Mouse (Mus musculus): ENCODE data around the gene Rbm19. TPM values are rescaled to one million over a fixed set of nuclear protein-coding genes. Genes with fewer than 3 reads are reported as not detected.

Rbm19 gene
- polyA plus RNA-seq, 1 experiment from 2014 or later, result 17.7 TPM

DNA sequence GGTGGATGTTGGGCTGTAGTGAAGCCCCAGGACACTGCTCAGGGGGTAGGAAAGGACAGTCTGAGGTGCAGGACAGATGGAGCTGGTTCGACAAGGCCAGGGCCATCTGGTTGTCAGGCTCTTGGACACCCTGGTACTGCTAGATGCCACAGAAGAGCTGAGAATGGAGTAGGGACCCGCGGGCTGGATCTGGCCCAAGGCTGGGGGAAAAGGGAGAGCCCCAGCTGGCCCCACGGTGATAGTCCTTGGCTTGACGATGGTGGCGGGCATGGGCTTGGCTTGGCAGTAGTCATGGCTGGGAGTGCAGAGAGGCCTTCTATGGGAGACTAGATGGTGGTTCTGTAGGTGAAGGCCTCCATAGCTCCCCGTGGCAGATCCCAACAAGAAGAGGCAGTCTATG, 12.8 kb downstream of the Rbm19 start:
- H3K9me3 ChIP-seq (replicated peaks; ENCODE audit: low read length), result no peaks in the 10 kb centered on the region
- H3K4me3 ChIP-seq (replicated peaks; ENCODE audit: low read depth, low read length), result no peak overlapping the region
- TF ChIP-seq CTCF (IDR thresholded peaks at IDR 0.05; ENCODE audit: low read depth), result no peak
- H3K4me1 ChIP-seq (replicated peaks; ENCODE audit: insufficient read depth, low read length), result no peaks in the 10 kb centered on the region
- no peak for DNase-seq (ENCODE audit: low spot score)
- ATAC-seq (replicated peaks; ENCODE audit: low FRiP score, low read depth), result no peak
- no peak overlapping the region for H3K4me2 ChIP-seq (ENCODE audit: low read length)
- no peak overlapping the region for H3K9ac ChIP-seq (ENCODE audit: low read depth, low read length)
- no peaks in the 10 kb centered on the region for H3K27me3 ChIP-seq (ENCODE audit: insufficient read depth, low read length)
- 94% methylated on average over 7 of the region's 7 CpGs for WGBS
- H3K27ac ChIP-seq, result no peak overlapping the region
- peaks cover 34% of the 10 kb centered on the region for H3K36me3 ChIP-seq (ENCODE audit: insufficient read depth, low read length)

- Histone ChIP-seq H3K36me3 (ENCODE audit: insufficient read depth, low read length) (peaks cover 28% of the 10 kb centered on the region), H3K27ac (no peak overlapping the region), H3K4me1 (replicated peaks; ENCODE audit: insufficient read depth, low read length) (no peaks in the 10 kb centered on the region), H3K4me2 (ENCODE audit: low read length) (no peak overlapping the region), H3K9ac (ENCODE audit: low read depth, low read length) (no peak overlapping the region), H3K4me3 (replicated peaks; ENCODE audit: low read depth, low read length) (no peak overlapping the region), H3K9me3 (replicated peaks; ENCODE audit: low read length) (no peaks in the 10 kb centered on the region), H3K27me3 (ENCODE audit: insufficient read depth, low read length) (no peaks in the 10 kb centered on the region)
- no peak for TF ChIP-seq CTCF (IDR thresholded peaks at IDR 0.05; ENCODE audit: low read depth)
- ATAC-seq (replicated peaks; ENCODE audit: low FRiP score, low read depth) (no peak), DNase-seq (ENCODE audit: low spot score) (no peak)
- 94% methylated on average over 7 of the region's 7 CpGs for WGBS
These were observed 13.5 kb downstream of the Rbm19 start for GRCm38 (mm10) chr5:120129761-120130160.

DNA sequence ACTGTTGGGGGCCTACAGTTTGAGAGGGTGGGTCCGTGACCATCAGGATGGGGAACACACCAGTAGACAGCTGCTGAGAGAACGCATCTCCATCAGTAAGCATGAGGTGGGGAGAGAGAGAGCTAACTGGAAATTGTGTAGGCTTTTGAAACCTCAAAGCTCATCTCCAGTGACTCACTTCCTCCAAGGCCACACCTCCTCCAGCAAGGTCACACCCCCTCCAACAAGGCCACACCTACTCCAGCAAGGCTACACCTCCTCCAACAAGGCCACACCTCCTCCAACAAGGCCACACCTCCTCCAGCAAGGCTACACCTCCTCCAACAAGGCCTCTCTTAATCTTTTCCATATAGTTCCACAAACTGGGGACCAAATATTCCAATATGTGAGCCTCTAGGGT, 13.9 kb downstream of the Rbm19 start:
- ATAC-seq (replicated peaks; ENCODE audit: low FRiP score, low read depth) (no peak), DNase-seq (ENCODE audit: low spot score) (peak; percentile 39)
- no peak overlapping the region for H3K4me3 ChIP-seq (replicated peaks; ENCODE audit: low read depth, low read length)
- no peak for TF ChIP-seq CTCF (IDR thresholded peaks at IDR 0.05; ENCODE audit: low read depth)
- no peak overlapping the region for H3K27ac ChIP-seq
- no peaks in the 10 kb centered on the region for H3K9me3 ChIP-seq (replicated peaks; ENCODE audit: low read length)
- no peak overlapping the region for H3K9ac ChIP-seq (ENCODE audit: low read depth, low read length)
- H3K4me2 ChIP-seq (ENCODE audit: low read length), result no peak overlapping the region
- no peaks in the 10 kb centered on the region for H3K4me1 ChIP-seq (replicated peaks; ENCODE audit: insufficient read depth, low read length)
- 94% methylated on average over 2 of the region's 2 CpGs for WGBS
- no peaks in the 10 kb centered on the region for H3K27me3 ChIP-seq (ENCODE audit: insufficient read depth, low read length)
- H3K36me3 ChIP-seq (ENCODE audit: insufficient read depth, low read length), result peaks cover 24% of the 10 kb centered on the region

DNA sequence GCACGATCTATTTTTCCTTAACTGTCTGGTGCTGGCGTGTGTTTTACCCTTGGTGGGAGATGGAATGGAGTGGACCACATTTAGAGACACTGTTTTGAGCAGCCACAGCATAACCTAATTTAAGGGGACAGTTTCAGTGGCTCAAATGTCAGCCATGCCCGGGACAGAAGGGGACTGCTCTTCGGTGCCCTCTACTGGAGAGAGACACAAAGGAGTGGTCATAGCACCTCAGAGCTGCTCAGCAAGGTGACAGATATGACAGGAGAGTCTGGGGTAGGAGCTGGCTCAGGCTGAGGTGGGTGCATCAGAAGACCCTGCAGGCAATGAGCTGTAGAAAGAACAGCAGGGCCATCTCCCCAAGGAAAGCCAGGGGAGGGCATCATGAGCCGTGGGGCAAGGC, 15.3 kb downstream of the Rbm19 start:
- Histone ChIP-seq H3K36me3 (ENCODE audit: insufficient read depth, low read length) (peaks cover 18% of the 10 kb centered on the region), H3K4me2 (ENCODE audit: low read length) (no peak overlapping the region), H3K27ac (no peak overlapping the region), H3K4me3 (replicated peaks; ENCODE audit: low read depth, low read length) (no peak overlapping the region), H3K27me3 (ENCODE audit: insufficient read depth, low read length) (no peaks in the 10 kb centered on the region), H3K4me1 (replicated peaks; ENCODE audit: insufficient read depth, low read length) (no peaks in the 10 kb centered on the region), H3K9ac (ENCODE audit: low read depth, low read length) (no peak overlapping the region), H3K9me3 (replicated peaks; ENCODE audit: low read length) (no peaks in the 10 kb centered on the region)
- DNase-seq (ENCODE audit: low spot score) (peak; percentile 41), ATAC-seq (replicated peaks; ENCODE audit: low FRiP score, low read depth) (no peak)
- WGBS, result 63% methylated on average over 5 of the region's 5 CpGs
- TF ChIP-seq CTCF (IDR thresholded peaks at IDR 0.05; ENCODE audit: low read depth), result peak; percentile 63

GRCm38 (mm10) chr5:120134000-120134399, 17.7 kb downstream of the Rbm19 start:
- no peak overlapping the region for H3K4me3 ChIP-seq (replicated peaks; ENCODE audit: low read depth, low read length)
- no peaks in the 10 kb centered on the region for H3K4me1 ChIP-seq (replicated peaks; ENCODE audit: insufficient read depth, low read length)
- no peak overlapping the region for H3K27ac ChIP-seq
- WGBS, result 45% methylated on average over 6 of the region's 6 CpGs
- peaks cover 4% of the 10 kb centered on the region; the same call in 1 of the 2 replicates for H3K36me3 ChIP-seq (ENCODE audit: insufficient read depth, low read length)
- ATAC-seq (replicated peaks; ENCODE audit: low FRiP score, low read depth) (no peak), DNase-seq (ENCODE audit: low spot score) (peak; percentile 54)
- H3K9ac ChIP-seq (ENCODE audit: low read depth, low read length), result no peak overlapping the region
- H3K4me2 ChIP-seq (ENCODE audit: low read length), result no peak overlapping the region
- no peaks in the 10 kb centered on the region for H3K27me3 ChIP-seq (ENCODE audit: insufficient read depth, low read length)
- peak; percentile 82 for TF ChIP-seq CTCF (IDR thresholded peaks at IDR 0.05; ENCODE audit: low read depth)
- no peaks in the 10 kb centered on the region for H3K9me3 ChIP-seq (replicated peaks; ENCODE audit: low read length)

DNA sequence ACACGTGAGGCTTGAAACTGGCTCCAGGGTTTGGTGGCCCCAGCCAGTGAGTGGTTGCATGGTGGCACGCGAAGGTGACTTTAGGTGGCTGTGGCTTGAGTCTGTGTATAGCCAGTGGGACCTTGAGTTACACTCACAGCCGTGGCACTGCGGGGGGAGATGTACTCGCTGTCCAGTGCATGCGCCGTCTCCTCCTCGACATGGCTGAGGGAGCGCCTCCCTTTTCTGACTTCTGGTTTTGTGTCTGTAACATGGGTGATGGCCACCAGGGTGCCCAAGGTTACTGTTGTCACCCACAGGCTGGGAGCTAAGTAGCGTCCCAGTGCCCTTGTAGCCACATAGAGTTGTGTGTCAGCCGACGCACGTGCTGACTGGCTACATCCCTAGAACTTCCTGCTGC, 19.1 kb downstream of the Rbm19 start:
- no peak for DNase-seq (ENCODE audit: low spot score)
- Histone ChIP-seq H3K9me3 (replicated peaks; ENCODE audit: low read length) (no peaks in the 10 kb centered on the region), H3K27ac (no peak overlapping the region), H3K4me1 (replicated peaks; ENCODE audit: insufficient read depth, low read length) (no peaks in the 10 kb centered on the region), H3K27me3 (ENCODE audit: insufficient read depth, low read length) (no peaks in the 10 kb centered on the region), H3K4me3 (replicated peaks; ENCODE audit: low read depth, low read length) (no peak overlapping the region), H3K4me2 (ENCODE audit: low read length) (no peak overlapping the region), H3K36me3 (ENCODE audit: insufficient read depth, low read length) (peaks cover 4% of the 10 kb centered on the region; the same call in 1 of the 2 replicates), H3K9ac (ENCODE audit: low read depth, low read length) (no peak overlapping the region)
- 93% methylated on average over 14 of the region's 14 CpGs for WGBS
- no peak for TF ChIP-seq CTCF (IDR thresholded peaks at IDR 0.05; ENCODE audit: low read depth)
- ATAC-seq (replicated peaks; ENCODE audit: low FRiP score, low read depth), result no peak

- Histone ChIP-seq H3K36me3 (ENCODE audit: insufficient read depth, low read length) (peaks cover 4% of the 10 kb centered on the region; the same call in 1 of the 2 replicates), H3K27ac (no peak overlapping the region), H3K27me3 (ENCODE audit: insufficient read depth, low read length) (no peaks in the 10 kb centered on the region), H3K9me3 (replicated peaks; ENCODE audit: low read length) (no peaks in the 10 kb centered on the region), H3K4me3 (replicated peaks; ENCODE audit: low read depth, low read length) (no peak overlapping the region), H3K4me2 (ENCODE audit: low read length) (no peak overlapping the region), H3K9ac (ENCODE audit: low read depth, low read length) (no peak overlapping the region), H3K4me1 (replicated peaks; ENCODE audit: insufficient read depth, low read length) (no peaks in the 10 kb centered on the region)
- 73% methylated on average over 3 of the region's 3 CpGs for WGBS
- ATAC-seq (replicated peaks; ENCODE audit: low FRiP score, low read depth) (no peak), DNase-seq (ENCODE audit: low spot score) (no peak)
- no peak for TF ChIP-seq CTCF (IDR thresholded peaks at IDR 0.05; ENCODE audit: low read depth)
These were observed 19.6 kb downstream of the Rbm19 start for GRCm38 (mm10) chr5:120135823-120136222.
